Mouse (Mus musculus): ENCODE data around the gene Azi2. TPM values are rescaled to one million over a fixed set of nuclear protein-coding genes. Genes with fewer than 3 reads are reported as not detected.

Gene Azi2
- polyA plus RNA-seq (2016; fragmentation: Nextera tagmentation; extraction: Ambion mirVana): 57.5 and 60.0 TPM in 2 replicates

- H3K4me1 ChIP-seq: peaks cover 14% of the 10 kb centered on the region
- no peaks in the 10 kb centered on the region for H3K27me3 ChIP-seq (ENCODE audit: low read depth, poor library complexity, severe bottlenecking)
- H3K27ac ChIP-seq: peak within 1 kb of the TSS; percentile 97
- H3K36me3 ChIP-seq: 0 out of 2 replicates have a peak, but pooled peaks cover 6% of the 10 kb centered on the region
- peak; percentile 97 for DNase-seq (ENCODE audit: low spot score)
- H3K9me3 ChIP-seq (replicated peaks): no peaks in the 10 kb centered on the region
- under 1% methylated on average over 87 of the region's 87 CpGs for WGBS
- H3K4me3 ChIP-seq: peak within 1 kb of the TSS; percentile 85
These were observed at the start of gene Azi2 for GRCm38 (mm10) chr9:118040218-118041021. Azi2 (plus strand) TSS chr9:118040499.

- Histone ChIP-seq H3K9me3 (replicated peaks) (no peaks in the 10 kb centered on the region), H3K27ac (no peak overlapping the region), H3K27me3 (ENCODE audit: low read depth, poor library complexity, severe bottlenecking) (no peaks in the 10 kb centered on the region), H3K36me3 (no peaks in the 10 kb centered on the region), H3K4me3 (no peak overlapping the region), H3K4me1 (no peaks in the 10 kb centered on the region)
- no peak for DNase-seq (ENCODE audit: low spot score)
- 92% methylated on average over 5 of the region's 5 CpGs for WGBS
These were observed 43.7 kb upstream of the Azi2 start for GRCm38 (mm10) chr9:117996631-117997030.

DNA sequence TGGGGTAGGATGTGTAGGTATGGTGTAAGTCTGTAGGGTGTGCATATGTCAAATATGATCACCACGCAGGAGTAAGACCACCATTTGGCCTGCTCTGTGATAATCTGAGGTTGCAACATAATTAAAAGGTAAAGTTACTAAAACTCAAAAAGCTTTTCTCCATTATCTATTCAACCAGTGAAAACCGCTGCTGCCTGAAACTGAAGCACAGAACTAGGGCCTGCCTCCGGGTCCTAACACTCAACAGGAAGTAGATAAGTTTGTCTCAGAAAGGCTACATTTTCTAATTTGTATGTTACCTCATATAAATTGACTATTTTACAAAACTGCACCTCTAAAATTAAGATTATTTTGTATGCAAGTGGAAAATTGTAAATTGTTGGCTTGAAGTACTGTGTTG lies 38.8 kb upstream of the Azi2 start:
- Histone ChIP-seq H3K36me3 (no peaks in the 10 kb centered on the region), H3K27ac (no peak overlapping the region), H3K4me3 (no peak overlapping the region), H3K27me3 (ENCODE audit: low read depth, poor library complexity, severe bottlenecking) (no peaks in the 10 kb centered on the region), H3K4me1 (no peaks in the 10 kb centered on the region; the same call in 1 of the 2 replicates), H3K9me3 (replicated peaks) (no peaks in the 10 kb centered on the region)
- DNase-seq (ENCODE audit: low spot score): no peak
- WGBS: 93% methylated on average over 3 of the region's 3 CpGs

- DNase-seq (ENCODE audit: low spot score): no peak
- Histone ChIP-seq H3K27ac (no peak overlapping the region), H3K36me3 (no peaks in the 10 kb centered on the region), H3K4me3 (no peak overlapping the region), H3K4me1 (no peaks in the 10 kb centered on the region; the same call in 1 of the 2 replicates), H3K9me3 (replicated peaks) (no peaks in the 10 kb centered on the region), H3K27me3 (ENCODE audit: low read depth, poor library complexity, severe bottlenecking) (no peaks in the 10 kb centered on the region)
- WGBS: 84% methylated on average over 4 of the region's 4 CpGs
These were observed 36.9 kb upstream of the Azi2 start for GRCm38 (mm10) chr9:118003218-118003886.

DNA sequence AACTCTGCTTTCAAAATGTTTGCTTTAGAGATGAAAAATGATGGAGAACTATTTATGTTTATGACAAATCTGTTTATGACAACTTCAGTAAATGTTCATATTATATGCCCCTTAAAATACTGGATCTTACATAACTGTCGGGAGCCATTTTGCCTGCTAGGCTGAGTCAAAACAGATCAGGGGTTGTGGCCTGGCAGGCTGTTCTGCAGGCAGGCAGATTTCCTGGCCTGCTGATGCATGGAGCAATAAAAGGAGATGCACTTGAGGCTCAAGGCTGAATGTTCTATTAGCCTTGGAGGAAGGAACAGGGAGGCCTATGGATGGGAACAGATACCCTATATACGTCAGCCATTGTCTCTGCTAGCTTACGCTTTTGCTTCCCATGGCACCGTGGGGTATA lies 36.4 kb upstream of the Azi2 start:
- Histone ChIP-seq H3K27me3 (ENCODE audit: low read depth, poor library complexity, severe bottlenecking) (no peaks in the 10 kb centered on the region), H3K4me1 (no peaks in the 10 kb centered on the region; the same call in 1 of the 2 replicates), H3K9me3 (replicated peaks) (no peaks in the 10 kb centered on the region), H3K4me3 (no peak overlapping the region), H3K27ac (no peak overlapping the region), H3K36me3 (no peaks in the 10 kb centered on the region)
- DNase-seq (ENCODE audit: low spot score): no peak
- WGBS: 92% methylated on average over 4 of the region's 4 CpGs

- Histone ChIP-seq H3K4me3 (no peak overlapping the region), H3K4me1 (no peaks in the 10 kb centered on the region), H3K27me3 (ENCODE audit: low read depth, poor library complexity, severe bottlenecking) (no peaks in the 10 kb centered on the region), H3K27ac (no peak overlapping the region), H3K36me3 (no peaks in the 10 kb centered on the region), H3K9me3 (replicated peaks) (no peaks in the 10 kb centered on the region)
- no peak for DNase-seq (ENCODE audit: low spot score)
- 90% methylated on average over 3 of the region's 3 CpGs for WGBS
These were observed 27.4 kb upstream of the Azi2 start for GRCm38 (mm10) chr9:118012928-118013327.

DNA sequence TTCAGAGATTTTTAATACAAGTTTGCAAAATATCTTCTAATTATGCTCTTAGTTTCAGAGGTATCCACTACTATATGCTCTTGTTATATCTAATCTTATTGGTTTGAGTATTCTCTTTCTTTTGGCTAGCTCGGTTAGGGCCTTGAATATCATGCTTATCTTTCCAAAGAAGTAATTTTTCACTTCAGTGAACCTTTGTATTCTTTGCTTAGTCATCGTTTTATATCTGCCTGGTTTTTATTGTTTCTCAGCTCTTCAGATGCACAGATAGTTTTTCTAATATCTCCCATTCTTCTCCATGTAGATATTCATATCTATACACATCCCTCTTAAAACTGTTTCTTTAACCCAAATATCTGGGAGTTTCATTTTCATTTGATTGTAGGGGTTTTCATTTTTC lies 15.3 kb upstream of the Azi2 start:
- no peaks in the 10 kb centered on the region for H3K9me3 ChIP-seq (replicated peaks)
- H3K4me1 ChIP-seq: no peaks in the 10 kb centered on the region
- H3K4me3 ChIP-seq: no peak overlapping the region
- 88% methylated on average over 2 of the region's 2 CpGs for WGBS
- H3K36me3 ChIP-seq: no peaks in the 10 kb centered on the region
- DNase-seq (ENCODE audit: low spot score): no peak
- H3K27me3 ChIP-seq (ENCODE audit: low read depth, poor library complexity, severe bottlenecking): no peaks in the 10 kb centered on the region
- H3K27ac ChIP-seq: no peak overlapping the region

DNA sequence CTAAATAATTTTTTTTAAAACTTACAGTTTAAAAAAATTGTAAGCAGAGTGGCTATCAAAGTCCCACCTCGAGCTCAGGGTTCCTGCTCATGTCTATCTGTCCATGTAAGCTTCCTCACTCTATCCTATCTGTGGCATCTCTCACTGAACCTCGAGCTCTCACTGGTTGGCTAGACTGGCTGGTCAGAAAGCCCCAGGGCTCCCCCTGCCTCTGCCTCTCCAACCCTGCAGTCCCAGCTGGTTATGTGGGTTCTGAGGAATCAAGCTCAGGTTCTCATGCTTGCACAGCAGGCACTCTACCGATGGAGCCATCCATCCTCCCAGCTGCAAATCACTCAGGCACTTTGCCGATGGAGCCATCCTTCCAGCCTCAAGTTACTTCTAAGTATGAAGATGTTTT lies 10.8 kb upstream of the Azi2 start:
- Histone ChIP-seq H3K27me3 (ENCODE audit: low read depth, poor library complexity, severe bottlenecking) (no peaks in the 10 kb centered on the region), H3K27ac (no peak overlapping the region)

GRCm38 (mm10) chr9:118030252-118030651 lies 10.0 kb upstream of the Azi2 start:
- Histone ChIP-seq H3K9me3 (replicated peaks) (no peaks in the 10 kb centered on the region), H3K27me3 (ENCODE audit: low read depth, poor library complexity, severe bottlenecking) (no peaks in the 10 kb centered on the region), H3K36me3 (no peaks in the 10 kb centered on the region), H3K27ac (no peak overlapping the region), H3K4me1 (no peaks in the 10 kb centered on the region), H3K4me3 (no peak overlapping the region)
- no peak for DNase-seq (ENCODE audit: low spot score)
- WGBS: 94% methylated on average over 1 of the region's 1 CpGs

More for the DNA sequence above, 10.8 kb upstream of the Azi2 start:
- no peaks in the 10 kb centered on the region for H3K4me1 ChIP-seq
- DNase-seq (ENCODE audit: low spot score): no peak
- no peaks in the 10 kb centered on the region for H3K36me3 ChIP-seq
- WGBS: 49% methylated on average over 4 of the region's 4 CpGs
- no peak overlapping the region for H3K4me3 ChIP-seq
- H3K9me3 ChIP-seq (replicated peaks): no peaks in the 10 kb centered on the region

DNA sequence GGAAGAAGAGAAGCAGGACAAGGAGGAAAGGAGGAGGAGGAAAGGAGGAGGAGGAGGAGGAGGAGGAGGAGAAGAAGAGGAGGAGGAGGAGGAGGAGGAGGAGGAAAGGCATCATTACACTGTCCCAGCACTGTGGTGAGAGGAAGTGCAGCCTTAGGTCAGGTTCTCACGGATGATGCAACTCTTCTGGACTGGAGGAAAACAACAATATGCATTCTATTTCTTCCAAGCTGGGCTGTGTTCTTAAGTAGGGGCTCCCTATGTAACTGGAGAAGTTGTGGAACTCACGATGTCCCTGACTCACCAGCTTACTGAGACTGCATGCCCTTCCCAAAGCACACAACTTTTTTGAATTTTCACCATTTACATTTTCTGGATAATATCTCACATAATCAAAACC lies 8.6 kb upstream of the Azi2 start:
- H3K27ac ChIP-seq: no peak overlapping the region
- 52% methylated on average over 2 of the region's 2 CpGs for WGBS
- no peaks in the 10 kb centered on the region for H3K36me3 ChIP-seq
- no peaks in the 10 kb centered on the region for H3K27me3 ChIP-seq (ENCODE audit: low read depth, poor library complexity, severe bottlenecking)
- H3K9me3 ChIP-seq (replicated peaks): no peaks in the 10 kb centered on the region
- H3K4me1 ChIP-seq: no peaks in the 10 kb centered on the region
- no peak for DNase-seq (ENCODE audit: low spot score)
- H3K4me3 ChIP-seq: no peak overlapping the region

DNA sequence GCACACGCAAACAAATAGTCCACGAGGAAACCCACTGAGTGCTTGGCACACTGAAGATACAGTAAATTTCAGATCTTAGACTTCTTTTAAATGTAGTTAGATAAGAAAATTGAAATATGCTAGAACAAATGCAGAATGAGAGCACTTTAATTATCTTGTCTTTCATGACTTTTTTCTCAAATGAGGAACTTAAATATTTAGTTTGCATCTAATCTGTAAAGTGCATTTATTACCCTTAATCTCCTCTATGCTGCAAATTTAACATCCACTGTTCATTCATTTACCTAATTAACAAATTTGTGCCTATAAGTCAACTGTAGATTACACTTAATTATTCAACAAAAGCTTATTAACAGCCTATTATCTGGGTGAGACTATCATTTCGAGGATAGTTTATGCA lies 5.3 kb upstream of the Azi2 start:
- Histone ChIP-seq H3K9me3 (replicated peaks) (no peaks in the 10 kb centered on the region), H3K4me3 (no peak overlapping the region), H3K27ac (no peak overlapping the region), H3K36me3 (no peaks in the 10 kb centered on the region), H3K27me3 (ENCODE audit: low read depth, poor library complexity, severe bottlenecking) (no peaks in the 10 kb centered on the region), H3K4me1 (no peaks in the 10 kb centered on the region)
- 88% methylated on average over 3 of the region's 3 CpGs for WGBS
- DNase-seq (ENCODE audit: low spot score): no peak

DNA sequence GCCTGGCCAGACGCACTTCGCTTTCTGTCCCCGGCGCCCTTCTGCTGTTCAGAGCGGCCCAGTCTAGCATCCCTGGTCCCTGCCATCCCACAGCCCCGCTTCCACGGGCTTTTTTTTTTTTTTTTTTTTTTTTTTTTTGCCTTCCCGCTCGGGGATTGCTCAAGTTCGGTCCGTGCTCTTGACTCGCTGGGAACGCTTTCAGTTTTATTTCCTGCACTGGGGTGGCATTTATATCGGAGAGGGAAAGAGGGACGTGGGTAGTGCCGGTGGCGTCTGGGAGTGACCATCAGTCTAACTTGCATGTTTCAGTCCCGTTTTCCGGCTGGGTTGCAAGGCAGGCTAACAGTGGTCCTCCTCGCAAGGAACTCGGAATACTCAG lies 712 bp downstream of the Azi2 start:
- Histone ChIP-seq H3K36me3 (0 out of 2 replicates have a peak, but pooled peaks cover 6% of the 10 kb centered on the region), H3K4me1 (peaks cover 14% of the 10 kb centered on the region), H3K27me3 (ENCODE audit: low read depth, poor library complexity, severe bottlenecking) (no peaks in the 10 kb centered on the region), H3K27ac (peak overlapping the region; percentile 97), H3K9me3 (replicated peaks) (no peaks in the 10 kb centered on the region), H3K4me3 (peak overlapping the region; percentile 85)
- no peak for DNase-seq (ENCODE audit: low spot score)
- 5% methylated on average over 21 of the region's 21 CpGs for WGBS

- Histone ChIP-seq H3K36me3 (0 out of 2 replicates have a peak, but pooled peaks cover 6% of the 10 kb centered on the region), H3K27ac (no peak overlapping the region), H3K4me3 (peak overlapping the region; percentile 85), H3K4me1 (peaks cover 14% of the 10 kb centered on the region), H3K27me3 (ENCODE audit: low read depth, poor library complexity, severe bottlenecking) (no peaks in the 10 kb centered on the region), H3K9me3 (replicated peaks) (no peaks in the 10 kb centered on the region)
- 32% methylated on average over 5 of the region's 5 CpGs for WGBS
- DNase-seq (ENCODE audit: low spot score): no peak
These were observed 1.3 kb downstream of the Azi2 start for GRCm38 (mm10) chr9:118041646-118042045.

Measured in limb, embryonic 10.5 days (tissue).